Mouse (Mus musculus) thymus, adult 2 months (tissue): ENCODE data around the gene Srrm3.

ENCODE experiments used
- CTCF ChIP-seq: fragments of 200-500 bp; IDR thresholded peaks from 2 replicates; pipeline ENCODE4 v1.5.1; 2012; ENCODE audit warnings: mild to moderate bottlenecking, control low read depth, low read length, moderate library complexity, borderline replicate concordance; ENCODE audit not compliant: control insufficient read depth, poor library complexity, insufficient read depth; ENCODE audit errors: extremely low read depth
- POLR2A ChIP-seq: fragments of 200-500 bp; IDR thresholded peaks from 2 replicates; pipeline ENCODE4 v1.6.1; 2012; ENCODE audit warnings: mild to moderate bottlenecking, low read length, control low read depth, moderate library complexity; ENCODE audit not compliant: control insufficient read depth, poor library complexity, insufficient read depth; ENCODE audit errors: extremely low read depth

DNA sequence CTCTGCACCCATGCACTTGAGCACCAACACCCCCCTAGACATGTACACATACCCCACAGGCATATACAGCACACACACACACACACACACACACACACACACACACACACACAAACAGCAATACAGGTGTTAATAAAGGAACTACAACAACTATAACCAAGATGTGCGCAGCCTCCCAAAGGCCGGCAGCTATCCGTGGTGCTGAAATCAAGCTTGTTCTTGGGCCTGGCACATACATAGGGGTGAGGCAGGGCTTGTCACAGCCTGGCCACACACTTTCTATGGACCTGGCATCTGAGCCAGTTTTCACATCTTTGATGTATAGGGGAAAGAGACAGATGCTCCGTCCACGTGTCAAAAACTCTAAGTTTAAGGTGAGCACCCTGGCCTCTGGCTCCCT, 36.7 kb downstream of the Srrm3 start:
- TF ChIP-seq CTCF (no peak), POLR2A (no peak)
